Mouse (Mus musculus) lung, postnatal 25 days (tissue): ENCODE measurements around the gene Tmod1.

Source experiments
- DNase-seq: peaks from one replicate; pipeline ENCODE4 v3.0.0; 2022; ENCODE audit warnings: low spot score

Tmod1 gene

GRCm38 (mm10) chr4:46038892-46039751, at the start of gene Tmod1:
TSS of gene Tmod1 (plus strand) at chr4:46038935.
- peak; percentile 62 for DNase-seq

GRCm38 (mm10) chr4:45990427-45991135, 48.2 kb upstream of the Tmod1 start:
- DNase-seq, result peak; percentile 14

- DNase-seq, result no peak
Observed at GRCm38 (mm10) chr4:45998536-45998935, 40.2 kb upstream of the Tmod1 start.

DNA sequence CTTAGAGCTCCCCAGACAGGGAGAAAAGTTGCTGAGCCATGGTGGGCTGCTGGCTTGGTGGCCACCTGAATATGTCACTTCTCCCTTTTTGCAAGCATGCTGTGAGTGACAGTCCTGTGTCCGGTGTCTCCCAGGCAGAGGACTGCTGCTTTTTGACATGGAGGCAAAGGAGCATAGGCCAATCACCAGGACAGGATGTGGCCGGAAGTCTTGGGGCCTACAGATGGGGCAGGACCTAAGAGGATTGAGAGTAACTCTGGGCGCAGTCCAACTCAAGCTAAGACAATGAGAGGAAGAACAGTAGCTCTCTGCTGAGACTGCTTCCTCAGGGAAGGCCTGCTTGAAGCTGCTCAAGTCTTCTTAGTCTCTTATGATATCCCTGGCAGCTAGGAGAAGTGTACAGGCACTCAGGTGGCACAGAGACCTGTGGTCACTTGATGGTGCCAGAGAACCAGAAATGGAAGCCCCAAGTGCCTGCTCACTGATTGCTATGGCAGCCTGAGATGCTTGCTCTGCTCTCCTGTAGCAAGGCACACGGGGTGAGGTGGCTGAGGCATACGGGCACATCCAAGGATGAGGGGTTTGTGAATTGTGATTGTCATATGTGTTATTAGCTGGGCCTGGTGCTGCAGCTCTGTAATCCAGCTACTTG, 30.5 kb upstream of the Tmod1 start:
- peak; percentile 16 for DNase-seq

DNA sequence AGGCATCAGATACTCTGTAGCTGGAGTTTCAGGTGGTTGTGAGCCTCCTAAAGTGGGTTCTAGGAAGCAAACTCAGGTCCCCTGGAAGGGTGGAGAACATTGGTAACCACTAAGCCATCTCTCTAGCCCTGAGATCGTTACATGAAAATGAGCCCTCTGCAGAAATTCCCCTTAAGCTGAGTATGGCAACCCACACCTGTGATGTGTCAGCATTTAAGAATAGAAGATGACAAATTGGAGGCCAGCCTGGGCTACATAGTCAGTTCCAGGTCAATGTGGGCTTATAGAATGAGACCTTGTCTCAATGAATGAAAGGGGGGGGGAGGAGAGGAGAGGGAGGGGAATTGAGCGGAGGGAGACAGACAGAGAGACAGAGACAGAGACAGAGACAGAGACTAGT, 27.0 kb upstream of the Tmod1 start:
- DNase-seq, result no peak

DNA sequence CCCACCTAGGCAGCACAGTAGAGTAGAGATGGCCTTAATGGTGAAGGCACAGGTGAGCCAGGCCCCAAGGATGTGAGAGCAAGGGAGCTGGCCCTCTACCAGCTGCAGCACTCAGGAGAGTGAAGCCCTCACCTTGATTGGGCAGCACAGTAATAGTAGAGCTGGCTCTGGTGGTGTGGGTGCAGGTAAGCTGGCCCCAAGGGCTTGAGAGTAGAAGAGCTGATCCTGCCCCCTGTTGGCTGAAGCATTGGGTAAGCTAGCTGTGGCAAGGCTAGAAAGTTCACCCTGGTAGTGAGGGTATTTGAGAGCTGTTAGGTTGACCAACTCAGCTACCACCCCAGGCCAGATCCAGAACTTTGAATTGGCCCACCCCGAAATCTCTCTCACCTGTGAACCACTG, 23.1 kb upstream of the Tmod1 start:
- DNase-seq, result no peak

GRCm38 (mm10) chr4:46023021-46023481, 15.7 kb upstream of the Tmod1 start:
- DNase-seq, result no peak

DNA sequence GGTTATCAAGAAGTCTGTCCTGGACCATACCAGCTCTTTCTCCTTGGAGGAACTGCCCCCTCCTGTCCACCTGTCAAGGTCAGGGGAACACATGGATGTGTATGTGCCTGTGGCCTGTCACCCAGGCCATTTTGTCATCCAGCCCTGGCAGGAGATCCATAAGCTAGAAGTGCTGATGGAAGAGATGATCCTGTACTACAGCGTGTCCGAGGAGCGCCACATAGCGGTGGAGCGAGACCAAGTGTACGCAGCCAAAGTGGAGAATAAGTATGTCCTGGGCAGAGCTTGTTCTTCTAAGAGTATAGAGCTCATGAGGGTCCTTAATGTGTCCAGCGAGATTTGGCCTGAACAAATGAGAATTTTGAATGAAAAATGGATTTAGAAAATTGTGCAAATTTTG, 12.8 kb upstream of the Tmod1 start:
- DNase-seq, result no peak

DNA sequence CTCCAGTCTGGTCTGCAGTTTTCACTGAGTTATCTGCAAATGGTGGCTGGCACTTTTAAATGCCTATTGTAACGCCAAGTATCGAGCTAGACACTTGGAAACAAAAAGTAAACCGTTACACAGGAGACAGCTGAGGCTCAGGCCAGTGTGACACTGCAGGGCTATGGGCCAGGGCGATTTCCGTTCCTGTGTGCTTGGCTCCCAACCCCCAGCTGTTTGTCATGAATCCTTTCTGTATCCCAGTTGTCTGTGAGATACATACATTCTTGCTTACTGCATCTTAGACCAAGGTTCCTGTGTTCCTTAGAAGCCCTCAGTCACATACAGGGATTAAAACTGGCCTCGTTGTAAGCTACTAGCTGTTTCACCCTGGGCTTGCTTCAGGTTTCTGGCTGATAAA, 10.5 kb upstream of the Tmod1 start:
- DNase-seq, result no peak

DNA sequence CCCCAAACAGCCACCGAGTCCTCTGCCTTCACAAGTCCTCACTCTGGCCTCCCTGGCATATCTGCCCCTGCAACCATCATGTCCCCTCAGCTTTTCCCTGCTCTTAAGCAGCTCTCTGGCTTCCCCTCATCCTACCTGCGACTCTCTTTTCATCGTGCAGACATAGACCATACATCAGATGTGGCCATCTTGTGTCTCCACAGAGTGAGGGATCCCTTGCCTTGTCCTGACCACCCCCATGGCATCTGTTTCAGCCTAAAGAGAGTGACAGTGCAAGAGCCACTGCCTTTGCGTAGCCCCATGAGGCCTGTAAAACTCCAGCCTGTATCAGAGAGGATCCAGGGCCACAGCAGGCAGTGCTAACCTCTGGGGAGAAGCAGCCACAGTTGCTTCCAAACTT, 10.0 kb upstream of the Tmod1 start:
- DNase-seq, result no peak

DNA sequence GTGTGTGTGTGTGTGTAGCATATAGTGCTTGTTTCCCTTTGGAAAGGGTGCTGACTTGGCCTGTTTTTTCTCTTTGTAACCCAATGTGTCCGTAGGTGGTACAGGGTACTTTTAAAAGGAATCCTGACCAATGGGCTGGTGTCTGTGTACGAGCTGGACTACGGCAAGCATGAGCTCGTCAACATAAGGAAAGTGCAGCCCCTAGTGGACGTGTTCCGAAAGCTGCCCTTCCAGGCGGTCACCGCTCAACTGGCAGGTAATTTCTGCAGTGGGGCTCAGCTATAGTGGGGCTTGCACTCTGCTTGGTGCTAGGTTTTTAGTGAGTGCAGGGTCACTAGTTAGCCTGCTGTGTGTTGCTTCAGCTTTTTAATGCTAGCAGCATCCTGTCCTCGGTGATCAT, 9.2 kb upstream of the Tmod1 start:
- DNase-seq, result peak; percentile 60

- no peak for DNase-seq
Observed at GRCm38 (mm10) chr4:46032448-46032847, 6.3 kb upstream of the Tmod1 start.

DNA sequence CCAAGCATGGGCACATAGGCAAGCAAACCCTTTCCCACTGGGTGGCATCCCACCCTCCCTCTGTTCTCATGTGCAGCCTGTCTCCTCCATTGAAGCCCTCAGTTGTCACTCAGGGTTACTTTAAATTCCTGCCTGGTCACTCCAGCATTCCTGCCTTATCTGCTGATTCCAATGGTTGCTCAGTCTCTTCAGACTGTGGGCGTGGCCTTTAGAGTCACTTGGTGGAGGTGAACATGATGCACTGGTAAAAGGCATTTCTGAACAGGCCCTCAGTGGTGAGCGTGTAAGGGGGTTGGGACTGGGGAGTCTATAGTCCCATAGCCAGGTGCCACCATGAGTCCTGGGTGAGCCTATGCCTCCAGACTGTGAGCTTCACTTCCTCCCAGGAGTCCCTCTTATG, 5.5 kb upstream of the Tmod1 start:
- peak; percentile 82 for DNase-seq

- peak; percentile 54 for DNase-seq
Observed at GRCm38 (mm10) chr4:46038591-46038891, 194 bp upstream of the Tmod1 start.

- no peak for DNase-seq
Observed at GRCm38 (mm10) chr4:46039899-46040298, 1.2 kb downstream of the Tmod1 start.

GRCm38 (mm10) chr4:46040594-46041192, 2.0 kb downstream of the Tmod1 start:
- no peak for DNase-seq

DNA sequence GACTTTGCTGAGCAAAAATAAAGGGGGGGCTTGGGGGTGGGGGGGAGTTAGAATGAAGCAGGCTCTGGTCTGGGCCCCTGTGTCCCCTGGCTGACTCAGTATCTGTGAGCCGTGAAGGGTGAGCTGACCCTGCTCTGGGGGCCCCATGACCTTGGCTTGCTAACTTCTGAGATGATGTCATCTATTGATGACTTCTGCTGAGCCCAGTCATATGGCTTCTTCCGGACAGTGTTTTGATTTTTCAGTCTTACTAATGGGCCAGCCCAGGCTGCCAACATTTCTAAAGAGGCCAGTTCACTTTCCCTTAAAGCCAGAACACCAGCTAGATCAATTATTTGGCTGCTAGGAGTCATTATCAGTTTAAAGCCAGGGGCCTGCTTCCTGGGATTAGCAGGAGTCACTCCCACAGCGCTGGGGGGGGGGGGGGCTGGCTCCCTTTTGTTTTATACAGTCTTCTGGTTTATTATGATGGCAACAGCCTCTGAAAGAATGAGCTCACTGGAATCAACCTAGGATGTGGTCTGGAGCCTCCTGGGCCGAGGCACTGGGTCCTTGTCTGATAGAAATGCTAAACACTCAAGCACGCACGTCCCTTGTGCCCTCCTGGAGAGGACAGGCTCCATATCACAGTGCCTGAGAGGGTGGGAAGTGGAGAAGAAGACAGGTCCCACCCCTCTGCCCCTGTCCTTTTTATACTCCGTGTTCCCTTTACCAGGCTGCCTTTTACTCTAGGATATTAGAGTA, 3.2 kb downstream of the Tmod1 start:
- DNase-seq, result no peak

DNA sequence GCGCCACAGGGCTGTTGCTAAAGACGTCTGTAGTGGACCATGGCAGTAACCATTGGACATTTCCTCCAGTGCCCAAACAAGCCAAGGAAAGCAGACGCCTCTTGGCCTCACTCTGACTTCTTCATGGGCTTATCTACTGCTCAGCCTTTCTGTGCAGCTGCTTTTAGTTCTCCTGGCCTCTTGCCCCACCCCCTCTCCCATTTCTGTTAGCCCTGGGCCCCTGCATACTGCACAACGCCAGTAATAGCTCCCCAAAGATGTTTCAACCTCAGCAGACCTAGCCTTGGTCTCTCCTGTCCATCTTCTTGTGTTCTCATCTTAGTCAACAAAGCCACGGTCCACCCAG, 3.7 kb downstream of the Tmod1 start:
- DNase-seq, result no peak

DNA sequence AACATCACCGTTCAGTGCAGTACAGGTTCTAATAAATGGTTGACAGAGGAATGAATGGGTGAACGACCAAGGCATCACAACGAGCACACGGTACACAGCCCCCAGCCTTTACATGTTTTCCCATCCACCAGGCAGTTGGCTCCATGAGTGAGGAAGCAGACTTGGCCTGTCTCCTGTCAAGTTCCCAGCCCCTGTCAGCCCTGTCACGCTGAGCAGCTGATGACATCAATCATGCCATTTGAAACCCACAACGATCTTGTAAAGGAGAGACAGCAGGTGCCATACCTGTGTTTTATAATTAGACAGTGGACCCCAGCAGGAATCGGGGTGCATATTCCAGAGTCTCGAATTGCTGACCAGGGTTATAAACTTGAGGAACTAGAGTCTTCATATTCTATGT, 4.6 kb downstream of the Tmod1 start:
- no peak for DNase-seq

- DNase-seq, result no peak
Observed at GRCm38 (mm10) chr4:46047971-46048370, 9.2 kb downstream of the Tmod1 start.

- DNase-seq, result no peak
Observed at GRCm38 (mm10) chr4:46048418-46048817, 9.7 kb downstream of the Tmod1 start.
